Mouse (Mus musculus): ENCODE data around the gene Kbtbd12. TPM values are rescaled to one million over a fixed set of nuclear protein-coding genes. Genes with fewer than 3 reads are reported as not detected.

The Kbtbd12 gene
- polyA plus RNA-seq, 2 experiments, result 0.78 to 0.95 TPM

- TF ChIP-seq POLR2A (IDR thresholded peaks at IDR 0.05; ENCODE audit: borderline replicate concordance, extremely low read depth, insufficient read depth, insufficient read length), result no peak
- Histone ChIP-seq H3K36me3 (ENCODE audit: control insufficient read depth, insufficient read depth, low read length) (no peaks in the 10 kb centered on the region), H3K4me1 (ENCODE audit: control insufficient read depth, insufficient read depth, low read length) (no peaks in the 10 kb centered on the region), H3K27me3 (ENCODE audit: control insufficient read depth, insufficient read depth, low read length) (peaks cover 15% of the 10 kb centered on the region), H3K4me2 (replicated peaks; ENCODE audit: low read depth, low read length, severe bottlenecking) (no peak overlapping the region), H3K9me3 (ENCODE audit: control insufficient read depth, low read length) (no peaks in the 10 kb centered on the region), H3K4me3 (replicated peaks; ENCODE audit: low read length) (no peak overlapping the region), H3K27ac (replicated peaks; ENCODE audit: low read depth, low read length) (no peak overlapping the region), H3K9ac (ENCODE audit: low read depth, low read length, severe bottlenecking) (no peak overlapping the region)
- 13% methylated on average over 7 of the region's 7 CpGs for WGBS
- DNase-seq (ENCODE audit: low spot score), result no peak
- no peak for ATAC-seq (ENCODE audit: low FRiP score, low read depth)
Measured at GRCm38 (mm10) chr6:88566676-88567075, 71.1 kb downstream of the Kbtbd12 start.

GRCm38 (mm10) chr6:88565033-88565432 is 72.7 kb downstream of the Kbtbd12 start:
- 29% methylated on average over 6 of the region's 6 CpGs for WGBS
- Histone ChIP-seq H3K27ac (replicated peaks; ENCODE audit: low read depth, low read length) (no peak overlapping the region), H3K4me3 (replicated peaks; ENCODE audit: low read length) (no peak overlapping the region), H3K9ac (ENCODE audit: low read depth, low read length, severe bottlenecking) (no peak overlapping the region), H3K4me1 (ENCODE audit: control insufficient read depth, insufficient read depth, low read length) (no peaks in the 10 kb centered on the region), H3K27me3 (ENCODE audit: control insufficient read depth, insufficient read depth, low read length) (peaks cover 15% of the 10 kb centered on the region), H3K36me3 (ENCODE audit: control insufficient read depth, insufficient read depth, low read length) (no peaks in the 10 kb centered on the region), H3K4me2 (replicated peaks; ENCODE audit: low read depth, low read length, severe bottlenecking) (no peak overlapping the region), H3K9me3 (ENCODE audit: control insufficient read depth, low read length) (no peaks in the 10 kb centered on the region)
- TF ChIP-seq POLR2A (IDR thresholded peaks at IDR 0.05; ENCODE audit: borderline replicate concordance, extremely low read depth, insufficient read depth, insufficient read length), result no peak
- ATAC-seq (ENCODE audit: low FRiP score, low read depth) (no peak), DNase-seq (ENCODE audit: low spot score) (no peak)

- Histone ChIP-seq H3K4me1 (ENCODE audit: control insufficient read depth, insufficient read depth, low read length) (no peaks in the 10 kb centered on the region), H3K27ac (replicated peaks; ENCODE audit: low read depth, low read length) (no peak overlapping the region), H3K9me3 (ENCODE audit: control insufficient read depth, low read length) (no peaks in the 10 kb centered on the region), H3K27me3 (ENCODE audit: control insufficient read depth, insufficient read depth, low read length) (no peaks in the 10 kb centered on the region), H3K4me2 (replicated peaks; ENCODE audit: low read depth, low read length, severe bottlenecking) (no peak overlapping the region), H3K4me3 (replicated peaks; ENCODE audit: low read length) (no peak overlapping the region), H3K36me3 (ENCODE audit: control insufficient read depth, insufficient read depth, low read length) (no peaks in the 10 kb centered on the region), H3K9ac (ENCODE audit: low read depth, low read length, severe bottlenecking) (no peak overlapping the region)
- ATAC-seq (ENCODE audit: low FRiP score, low read depth), result no peak
- no peak for DNase-seq (ENCODE audit: low spot score)
- TF ChIP-seq POLR2A (IDR thresholded peaks at IDR 0.05; ENCODE audit: borderline replicate concordance, extremely low read depth, insufficient read depth, insufficient read length), result no peak
- WGBS, result 80% methylated on average over 4 of the region's 4 CpGs
Measured at GRCm38 (mm10) chr6:88560156-88560555, 77.6 kb downstream of the Kbtbd12 start.

- Histone ChIP-seq H3K9me3 (ENCODE audit: control insufficient read depth, low read length) (no peaks in the 10 kb centered on the region), H3K36me3 (ENCODE audit: control insufficient read depth, insufficient read depth, low read length) (no peaks in the 10 kb centered on the region), H3K27ac (replicated peaks; ENCODE audit: low read depth, low read length) (no peak overlapping the region), H3K4me1 (ENCODE audit: control insufficient read depth, insufficient read depth, low read length) (no peaks in the 10 kb centered on the region), H3K4me2 (replicated peaks; ENCODE audit: low read depth, low read length, severe bottlenecking) (no peak overlapping the region), H3K27me3 (ENCODE audit: control insufficient read depth, insufficient read depth, low read length) (no peaks in the 10 kb centered on the region), H3K4me3 (replicated peaks; ENCODE audit: low read length) (no peak overlapping the region), H3K9ac (ENCODE audit: low read depth, low read length, severe bottlenecking) (no peak overlapping the region)
- no peak for TF ChIP-seq POLR2A (IDR thresholded peaks at IDR 0.05; ENCODE audit: borderline replicate concordance, extremely low read depth, insufficient read depth, insufficient read length)
- ATAC-seq (ENCODE audit: low FRiP score, low read depth), result no peak
- WGBS, result 34% methylated on average over 5 of the region's 5 CpGs
- DNase-seq (ENCODE audit: low spot score), result no peak
Measured at GRCm38 (mm10) chr6:88559688-88560087, 78.1 kb downstream of the Kbtbd12 start.

GRCm38 (mm10) chr6:88558076-88558475 is 79.7 kb downstream of the Kbtbd12 start:
- no peak for TF ChIP-seq POLR2A (IDR thresholded peaks at IDR 0.05; ENCODE audit: borderline replicate concordance, extremely low read depth, insufficient read depth, insufficient read length)
- no peak overlapping the region for H3K9ac ChIP-seq (ENCODE audit: low read depth, low read length, severe bottlenecking)
- H3K36me3 ChIP-seq (ENCODE audit: control insufficient read depth, insufficient read depth, low read length), result no peaks in the 10 kb centered on the region
- no peak overlapping the region for H3K4me3 ChIP-seq (replicated peaks; ENCODE audit: low read length)
- H3K27ac ChIP-seq (replicated peaks; ENCODE audit: low read depth, low read length), result no peak overlapping the region
- 73% methylated on average over 1 of the region's 1 CpGs for WGBS
- ATAC-seq (ENCODE audit: low FRiP score, low read depth), result no peak
- H3K4me2 ChIP-seq (replicated peaks; ENCODE audit: low read depth, low read length, severe bottlenecking), result no peak overlapping the region
- H3K9me3 ChIP-seq (ENCODE audit: control insufficient read depth, low read length), result no peaks in the 10 kb centered on the region
- H3K27me3 ChIP-seq (ENCODE audit: control insufficient read depth, insufficient read depth, low read length), result no peaks in the 10 kb centered on the region
- no peak for DNase-seq (ENCODE audit: low spot score)
- H3K4me1 ChIP-seq (ENCODE audit: control insufficient read depth, insufficient read depth, low read length), result no peaks in the 10 kb centered on the region

GRCm38 (mm10) chr6:88557548-88557947 is 80.2 kb downstream of the Kbtbd12 start:
- 21% methylated on average over 4 of the region's 4 CpGs for WGBS
- Histone ChIP-seq H3K27me3 (ENCODE audit: control insufficient read depth, insufficient read depth, low read length) (no peaks in the 10 kb centered on the region), H3K9me3 (ENCODE audit: control insufficient read depth, low read length) (no peaks in the 10 kb centered on the region), H3K36me3 (ENCODE audit: control insufficient read depth, insufficient read depth, low read length) (no peaks in the 10 kb centered on the region), H3K4me2 (replicated peaks; ENCODE audit: low read depth, low read length, severe bottlenecking) (no peak overlapping the region), H3K4me1 (ENCODE audit: control insufficient read depth, insufficient read depth, low read length) (no peaks in the 10 kb centered on the region), H3K27ac (replicated peaks; ENCODE audit: low read depth, low read length) (no peak overlapping the region), H3K9ac (ENCODE audit: low read depth, low read length, severe bottlenecking) (no peak overlapping the region), H3K4me3 (replicated peaks; ENCODE audit: low read length) (no peak overlapping the region)
- TF ChIP-seq POLR2A (IDR thresholded peaks at IDR 0.05; ENCODE audit: borderline replicate concordance, extremely low read depth, insufficient read depth, insufficient read length), result no peak
- ATAC-seq (ENCODE audit: low FRiP score, low read depth), result no peak
- no peak for DNase-seq (ENCODE audit: low spot score)

Measured in limb, embryonic 14.5 days (tissue).